Mouse (Mus musculus) heart, embryonic 16.5 days (tissue): Measurements from ENCODE around the gene Slc27a5. TPM values are rescaled to one million over a fixed set of nuclear protein-coding genes. Genes with fewer than 3 reads are reported as not detected.

ENCODE experiments used
- ATAC-seq: fragments of 200-750 bp; cut with Nextera tagmentation; replicated peaks from 2 replicates; pipeline ENCODE4 v1.8.0; 2017; ENCODE audit warnings: moderate number of reproducible peaks; ENCODE audit not compliant: insufficient read depth, low FRiP score; ENCODE audit errors: extremely low read depth
- H3K27ac ChIP-seq: fragments of 300-500 bp; sonication (generic); 2 replicates; pipeline ENCODE4 v1.5.1; 2014; ENCODE audit warnings: mild to moderate bottlenecking, low read length, control low read depth, moderate library complexity
- H3K27me3 ChIP-seq: fragments of 300-500 bp; sonication (generic); 2 replicates; pipeline ENCODE4 v1.6.1; 2014; ENCODE audit warnings: low read length, mixed read lengths; ENCODE audit not compliant: control insufficient read depth, insufficient read depth
- H3K36me3 ChIP-seq: fragments of 300-500 bp; sonication (generic); 2 replicates; pipeline ENCODE4 v1.6.1; 2014; ENCODE audit not compliant: control insufficient read depth, insufficient read depth
- H3K4me1 ChIP-seq: fragments of 300-500 bp; sonication (generic); 2 replicates; pipeline ENCODE4 v1.6.1; 2014; ENCODE audit warnings: low read length, mixed read lengths; ENCODE audit not compliant: control insufficient read depth, insufficient read depth
- H3K4me2 ChIP-seq: fragments of 300-500 bp; sonication (generic); 2 replicates; pipeline ENCODE4 v1.6.1; 2014; ENCODE audit warnings: low read depth, mild to moderate bottlenecking, control low read depth, low read length
- H3K4me3 ChIP-seq: fragments of 300-500 bp; sonication (generic); 2 replicates; pipeline ENCODE4 v1.5.1; 2014; ENCODE audit warnings: mild to moderate bottlenecking, control low read depth, low read length
- H3K9ac ChIP-seq: fragments of 300-500 bp; sonication (generic); 2 replicates; pipeline ENCODE4 v1.6.1; 2014; ENCODE audit warnings: low read length, control low read depth
- H3K9me3 ChIP-seq: fragments of 300-500 bp; sonication (generic); replicated peaks from 2 replicates; pipeline ENCODE4 v1.6.1; 2016; ENCODE audit warnings: low read length; ENCODE audit not compliant: control insufficient read depth
- WGBS: fragments of 180-500 bp; shearing (Covaris S2); extraction: QIAGEN DNeasy Blood & Tissue Kit; methylation state at CpG from one replicate; pipeline ENCODE4 v1.1.7; 2014; 5-methylcytosine and 5-hydroxymethylcytosine counted together
- polyA plus RNA-seq: library from polyadenylated mRNA; unstranded; fragments of >200 nt; fragmentation: Nextera tagmentation; extraction: Ambion mirVana; gene quantifications from 2 replicates; pipeline ENCODE4 v1.2.1, GENCODE M21; 2015

The Slc27a5 gene
- polyA plus RNA-seq, 1 experiment from 2014 or later = not detected

- Histone ChIP-seq H3K36me3 (no peaks in the 10 kb centered on the region), H3K4me2 (no peak overlapping the region), H3K4me1 (peaks cover 6% of the 10 kb centered on the region), H3K27ac (no peak overlapping the region), H3K9me3 (no peaks in the 10 kb centered on the region), H3K4me3 (no peak overlapping the region), H3K27me3 (no peaks in the 10 kb centered on the region), H3K9ac (no peak overlapping the region)
- WGBS = 60% methylated on average over 6 of the region's 6 CpGs
- ATAC-seq = no peak
Measured at GRCm38 (mm10) chr7:12979776-12980175, 18.2 kb downstream of the Slc27a5 start.

DNA sequence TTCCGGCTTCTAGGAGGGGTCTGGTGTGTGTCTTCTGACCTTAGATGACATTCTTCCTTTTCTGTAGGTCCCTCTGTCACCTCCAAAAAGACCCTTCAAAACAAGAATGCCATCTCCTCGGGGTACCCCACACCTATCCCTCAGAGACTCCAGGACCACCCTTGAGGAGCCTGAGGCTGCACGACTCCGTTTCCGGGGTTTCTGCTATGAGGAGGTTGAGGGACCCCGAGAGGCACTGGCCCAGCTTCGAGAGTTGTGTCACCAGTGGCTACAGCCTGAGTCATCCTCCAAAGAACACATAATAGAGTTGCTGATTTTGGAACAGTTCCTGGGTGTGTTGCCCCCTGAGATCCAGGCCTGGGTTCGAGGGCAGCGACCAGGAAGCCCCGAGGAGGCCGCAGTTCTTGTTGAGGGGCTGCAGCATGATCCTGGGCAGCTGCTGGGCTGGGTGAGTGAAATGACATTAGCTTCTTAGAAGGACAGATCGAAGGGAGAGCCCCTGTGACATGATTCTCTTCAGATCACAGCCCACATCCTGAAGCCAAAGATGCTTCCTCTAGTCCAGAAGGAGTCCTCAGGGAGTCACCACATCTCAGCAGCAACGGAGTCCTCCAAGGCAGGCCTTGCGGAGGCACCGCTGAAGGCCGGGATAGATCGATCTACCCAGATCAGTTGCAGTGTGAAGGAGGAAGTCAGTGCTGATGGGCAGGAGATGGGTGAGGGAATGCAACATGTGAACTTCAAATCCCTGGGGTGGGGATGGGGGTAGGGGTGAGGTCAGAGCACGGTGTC, 18.9 kb downstream of the Slc27a5 start:
- peak overlapping the region; percentile 81 for H3K9ac ChIP-seq
- H3K9me3 ChIP-seq = no peaks in the 10 kb centered on the region
- no peaks in the 10 kb centered on the region for H3K27me3 ChIP-seq
- H3K27ac ChIP-seq = peak overlapping the region; percentile 96
- peak overlapping the region; percentile 89 for H3K4me2 ChIP-seq
- WGBS = 75% methylated on average over 18 of the region's 18 CpGs
- peaks cover 6% of the 10 kb centered on the region for H3K4me1 ChIP-seq
- no peak for ATAC-seq
- H3K36me3 ChIP-seq = no peaks in the 10 kb centered on the region
- H3K4me3 ChIP-seq = peak overlapping the region; percentile 64; the same call in 1 of the 2 replicates

- H3K4me1 ChIP-seq = peaks cover 6% of the 10 kb centered on the region
- peak within 1 kb of the TSS; percentile 64 for H3K4me3 ChIP-seq
- under 1% methylated on average over 49 of the region's 49 CpGs for WGBS
- peak within 1 kb of the TSS; percentile 96 for H3K27ac ChIP-seq
- no peaks in the 10 kb centered on the region for H3K36me3 ChIP-seq
- H3K9me3 ChIP-seq = no peaks in the 10 kb centered on the region
- H3K27me3 ChIP-seq = no peaks in the 10 kb centered on the region
- peak; percentile 98 for ATAC-seq
- H3K9ac ChIP-seq = peak within 1 kb of the TSS; percentile 84
- peak within 1 kb of the TSS; percentile 89 for H3K4me2 ChIP-seq
Measured at GRCm38 (mm10) chr7:12977682-12978389, 20.2 kb downstream of the Slc27a5 start, which contains the start of gene Zfp446. Gene Zfp446, plus strand, starts transcription at chr7:12977848.

DNA sequence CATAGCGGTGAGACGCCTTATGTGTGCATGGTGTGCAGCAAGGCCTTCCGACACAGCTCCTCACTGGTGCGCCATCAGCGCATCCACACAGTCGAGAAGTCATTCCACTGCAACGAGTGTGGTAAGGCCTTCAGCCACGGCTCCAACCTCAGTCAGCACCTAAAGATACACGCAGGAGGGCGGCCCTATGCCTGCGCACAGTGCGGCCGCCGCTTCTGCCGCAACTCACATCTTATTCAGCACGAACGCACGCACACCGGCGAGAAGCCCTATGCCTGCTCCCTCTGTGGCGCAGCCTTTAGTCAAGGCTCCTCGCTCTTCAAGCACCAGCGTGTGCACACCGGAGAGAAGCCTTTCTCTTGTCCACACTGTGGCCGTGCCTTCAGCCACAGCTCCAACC, 27.1 kb downstream of the Slc27a5 start:
- Histone ChIP-seq H3K4me1 (peaks cover 10% of the 10 kb centered on the region), H3K9ac (no peak overlapping the region), H3K27me3 (no peaks in the 10 kb centered on the region), H3K4me2 (no peak overlapping the region), H3K4me3 (no peak overlapping the region), H3K9me3 (no peaks in the 10 kb centered on the region), H3K27ac (no peak overlapping the region), H3K36me3 (peaks cover 35% of the 10 kb centered on the region)
- ATAC-seq = no peak
- 93% methylated on average over 25 of the region's 25 CpGs for WGBS

DNA sequence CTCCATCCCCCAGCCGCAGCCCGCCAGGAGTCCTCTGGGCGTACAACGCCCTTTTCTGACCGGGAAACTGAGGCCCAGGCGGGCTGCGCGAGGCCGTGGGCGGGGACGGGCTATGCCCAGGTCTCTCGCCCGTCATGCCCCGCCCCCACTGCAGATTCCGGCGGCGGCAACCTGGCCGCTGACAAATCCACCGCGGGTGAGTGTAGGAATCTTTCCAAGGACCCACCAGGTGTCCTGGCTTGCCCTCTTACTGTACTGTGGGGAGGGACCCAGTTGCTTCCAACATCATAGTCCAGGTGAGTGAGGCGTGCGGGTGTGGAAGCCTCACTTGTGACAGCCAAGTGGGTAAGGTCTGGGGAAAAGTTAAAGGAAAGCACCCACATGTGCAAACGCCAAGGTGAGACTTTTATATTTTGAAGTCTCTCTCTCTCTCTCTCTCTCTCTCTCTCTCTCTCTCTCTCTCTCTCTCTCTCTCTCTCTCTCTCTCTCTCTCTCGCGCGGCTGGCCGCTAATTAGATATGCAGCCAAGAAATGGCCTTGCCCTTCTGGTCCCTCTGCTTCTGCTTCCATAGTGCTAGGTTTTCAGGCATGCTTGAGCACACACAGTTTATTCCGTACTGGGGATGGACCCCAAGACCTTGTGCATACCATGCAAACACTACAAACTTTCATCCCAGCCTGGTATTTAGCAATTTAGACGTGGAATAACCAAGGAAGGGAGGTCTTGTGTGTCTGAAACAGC, 31.7 kb downstream of the Slc27a5 start:
- Histone ChIP-seq H3K4me1 (peaks cover 16% of the 10 kb centered on the region), H3K27me3 (no peaks in the 10 kb centered on the region), H3K9ac (peak overlapping the region; percentile 92), H3K4me2 (peak overlapping the region; percentile 91), H3K36me3 (peaks cover 22% of the 10 kb centered on the region), H3K27ac (peak overlapping the region; percentile 84), H3K9me3 (no peaks in the 10 kb centered on the region), H3K4me3 (peak overlapping the region; percentile 82)
- peak; percentile 49 for ATAC-seq
- 2% methylated on average over 29 of the region's 29 CpGs for WGBS

DNA sequence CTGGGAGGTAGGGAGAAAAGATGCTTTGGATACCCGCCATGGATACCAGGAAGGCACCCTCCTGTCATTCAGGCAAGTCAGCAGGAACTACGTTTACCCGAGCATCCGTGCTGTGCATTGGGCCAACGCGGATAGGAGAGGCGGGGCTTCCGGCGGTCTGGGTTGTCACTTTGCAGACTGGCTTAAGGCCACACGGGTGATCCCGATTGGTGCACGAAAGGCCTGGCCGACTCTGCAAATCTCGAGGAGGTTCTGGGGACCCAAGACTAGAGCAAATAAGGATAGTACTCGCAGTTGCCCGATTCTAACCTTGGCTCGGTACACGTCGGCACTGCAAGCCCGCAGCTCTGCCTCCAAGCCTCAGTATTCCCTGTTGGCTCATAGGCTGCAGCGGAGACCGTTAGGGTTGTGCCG, 32.3 kb downstream of the Slc27a5 start, which contains the start of gene Zfp324:
Gene Zfp324, plus strand, starts transcription at position 161 of the 414 bp plus-strand sequence.
- Histone ChIP-seq H3K9ac (peak within 1 kb of the TSS; percentile 92), H3K9me3 (no peaks in the 10 kb centered on the region), H3K4me2 (peak within 1 kb of the TSS; percentile 91), H3K36me3 (peaks cover 16% of the 10 kb centered on the region), H3K4me1 (peaks cover 16% of the 10 kb centered on the region), H3K4me3 (peak within 1 kb of the TSS; percentile 82), H3K27ac (peak within 1 kb of the TSS; percentile 84), H3K27me3 (no peaks in the 10 kb centered on the region)
- ATAC-seq = peak; percentile 90
- under 1% methylated on average over 23 of the region's 23 CpGs for WGBS

- 2% methylated on average over 29 of the region's 29 CpGs for WGBS
- Histone ChIP-seq H3K4me3 (peak overlapping the region; percentile 68), H3K9me3 (no peaks in the 10 kb centered on the region), H3K4me1 (peaks cover 8% of the 10 kb centered on the region), H3K27me3 (no peaks in the 10 kb centered on the region), H3K9ac (peak overlapping the region; percentile 79), H3K36me3 (no peaks in the 10 kb centered on the region), H3K4me2 (peak overlapping the region; percentile 77), H3K27ac (peak overlapping the region; percentile 83)
- peak; percentile 61 for ATAC-seq
Measured at GRCm38 (mm10) chr7:12961511-12962141, 36.4 kb downstream of the Slc27a5 start.

DNA sequence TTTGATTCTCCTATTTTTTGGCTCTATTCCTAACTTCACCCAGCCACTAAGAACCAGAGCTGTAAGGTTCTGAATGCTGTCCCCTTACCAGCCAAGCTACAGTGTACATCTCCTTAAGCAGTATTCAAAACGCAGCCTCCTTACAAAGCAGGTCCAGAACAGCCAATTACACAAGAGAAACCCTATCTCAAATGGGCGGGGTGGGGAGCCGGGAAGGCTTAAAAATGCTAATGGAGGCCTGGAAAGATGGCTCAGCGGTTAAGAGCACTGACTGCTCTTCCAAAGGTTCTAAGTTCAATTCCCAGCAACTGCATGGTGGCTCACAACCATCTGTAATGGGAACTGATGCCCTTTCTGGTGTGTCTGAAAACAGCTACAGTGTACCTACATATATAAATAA, 38.3 kb downstream of the Slc27a5 start:
- no peak for ATAC-seq
- no peaks in the 10 kb centered on the region for H3K36me3 ChIP-seq
- 26% methylated on average over 4 of the region's 4 CpGs for WGBS
- H3K9me3 ChIP-seq = no peaks in the 10 kb centered on the region
- no peak overlapping the region for H3K4me2 ChIP-seq
- no peaks in the 10 kb centered on the region; the same call in 1 of the 2 replicates for H3K4me1 ChIP-seq
- H3K4me3 ChIP-seq = no peak overlapping the region
- no peak overlapping the region for H3K9ac ChIP-seq
- H3K27ac ChIP-seq = no peak overlapping the region
- no peaks in the 10 kb centered on the region for H3K27me3 ChIP-seq
